Mouse (Mus musculus): Measurements from ENCODE around the gene BC051019. TPM values are rescaled to one million over a fixed set of nuclear protein-coding genes. Genes with fewer than 3 reads are reported as not detected.

BC051019 gene
- polyA plus RNA-seq (2015; fragmentation: Nextera tagmentation; extraction: Ambion mirVana) = 0.16 TPM in 1 of 2 replicates, not detected in the other

GRCm38 (mm10) chr7:109723697-109724096, at the start of gene BC051019:
Gene BC051019 (minus strand): TSS chr7:109723850.

GRCm38 (mm10) chr7:109752008-109752925, 28.6 kb upstream of the BC051019 start, which contains the start of gene Tmem9b:
Gene Tmem9b (minus strand): TSS chr7:109752875.

GRCm38 (mm10) chr7:109731626-109732025, 8.0 kb upstream of the BC051019 start, which contains the start of gene Ascl3:
Gene Ascl3 (minus strand): TSS chr7:109731726.

GRCm38 (mm10) chr7:109703190-109704015, 20.2 kb downstream of the BC051019 start, which contains the start of the genes St5 and Akip1:
Gene St5 (minus strand): TSS chr7:109703605.
Gene Akip1 (plus strand): TSS chr7:109703690.

Other genes starting within 250 kb of the BC051019 start
- gene Trim66, start 215.7 kb downstream of the BC051019 start, polyA plus RNA-seq (2015; fragmentation: Nextera tagmentation; extraction: Ambion mirVana) = 0.04 and 0.05 TPM in 2 replicates
- 155 and 157 TPM in 2 replicates for gene Rpl27a, start 204.7 kb downstream of the BC051019 start, polyA plus RNA-seq (2015; fragmentation: Nextera tagmentation; extraction: Ambion mirVana)
- gene St5, start 20.2 kb downstream of the BC051019 start, polyA plus RNA-seq (2015; fragmentation: Nextera tagmentation; extraction: Ambion mirVana) = 26.6 and 32.0 TPM in 2 replicates
- 53.1 and 59.4 TPM in 2 replicates for gene Akip1, start 20.2 kb downstream of the BC051019 start, polyA plus RNA-seq (2015; fragmentation: Nextera tagmentation; extraction: Ambion mirVana)
- not detected in 2 replicates for gene Ascl3, start 7.9 kb upstream of the BC051019 start, polyA plus RNA-seq (2015; fragmentation: Nextera tagmentation; extraction: Ambion mirVana)
- gene Tmem9b, start 29.0 kb upstream of the BC051019 start, polyA plus RNA-seq (2015; fragmentation: Nextera tagmentation; extraction: Ambion mirVana) = 51.3 and 54.4 TPM in 2 replicates
- gene Nrip3, start 58.2 kb upstream of the BC051019 start, polyA plus RNA-seq (2015; fragmentation: Nextera tagmentation; extraction: Ambion mirVana) = 0.68 and 0.94 TPM in 2 replicates
- gene Scube2, start 141.8 kb upstream of the BC051019 start, polyA plus RNA-seq (2015; fragmentation: Nextera tagmentation; extraction: Ambion mirVana) = 1.2 TPM in 2 replicates
- 22.6 and 25.7 TPM in 2 replicates for gene Dennd5a, start 236.6 kb upstream of the BC051019 start, polyA plus RNA-seq (2015; fragmentation: Nextera tagmentation; extraction: Ambion mirVana)

Data from spleen, postnatal 0 days (tissue).